Mouse (Mus musculus) activated CD4-positive, CD25-positive, alpha-beta regulatory T cell (primary cell): ENCODE results near the gene Hist1h2ae. TPM values are rescaled to one million over a fixed set of nuclear protein-coding genes. Genes with fewer than 3 reads are reported as not detected.

Source experiments
- polyA plus RNA-seq, 2 experiments: library from polyadenylated mRNA; unstranded; fragments of 100-300 nt; shearing (Covaris generic); gene quantifications; one replicate each; pipeline ENCODE4 v1.2.1; 2017

Hist1h2ae gene
- polyA plus RNA-seq, 2 experiments from 2014 or later, result 7.7 to 16.3 TPM

Other genes starting within 250 kb of the Hist1h2ae start
- gene Zfp322a, start 202.0 kb downstream of the Hist1h2ae start, polyA plus RNA-seq, result 10 to 100 TPM; 22.2 to 25.5 TPM
- 10 to 100 TPM; 10.1 to 11.6 TPM for gene Abt1, start 147.4 kb downstream of the Hist1h2ae start, polyA plus RNA-seq
- not detected for gene Btn1a1, start 105.3 kb downstream of the Hist1h2ae start, polyA plus RNA-seq
- gene Btn2a2, start 82.4 kb downstream of the Hist1h2ae start, polyA plus RNA-seq, result under 1 TPM in 1 of 2 experiments, not detected in 1; 0.12 TPM
- gene Hist1h4h, start 40.2 kb downstream of the Hist1h2ae start, polyA plus RNA-seq, result 1 to 10 TPM; 1.3 to 4.8 TPM
- gene Hist1h2af, start 37.3 kb downstream of the Hist1h2ae start, polyA plus RNA-seq, result not detected
- not detected for gene Hist1h3g, start 35.8 kb downstream of the Hist1h2ae start, polyA plus RNA-seq
- gene Hist1h2bh, start 27.8 kb downstream of the Hist1h2ae start, polyA plus RNA-seq, result under 1 TPM; 0.27 to 0.59 TPM
- under 1 TPM; 0.41 to 0.84 TPM for gene Hist1h3f, start 27.2 kb downstream of the Hist1h2ae start, polyA plus RNA-seq
- 1 to 10 TPM in 1 of 2 experiments, not detected in 1; 2.0 TPM for gene Hist1h4f, start 19.6 kb downstream of the Hist1h2ae start, polyA plus RNA-seq
- gene Hist1h1d, start 18.0 kb downstream of the Hist1h2ae start, polyA plus RNA-seq, result under 1 TPM; 0.64 to 0.98 TPM
- gene Hist1h3e, start 8.9 kb downstream of the Hist1h2ae start, polyA plus RNA-seq, result 1 to 10 TPM; 1.4 to 5.5 TPM
- 1 to 10 TPM; 2.7 to 5.0 TPM for gene Hist1h2bg, start 176 bp upstream of the Hist1h2ae start, polyA plus RNA-seq
- not detected for gene Hist1h2bf, start 3.0 kb upstream of the Hist1h2ae start, polyA plus RNA-seq
- gene Hist1h2ad, start 3.2 kb upstream of the Hist1h2ae start, polyA plus RNA-seq, result under 1 TPM in 1 of 2 experiments, not detected in 1; 0.38 TPM
- under 1 TPM in 1 of 2 experiments, not detected in 1; 0.44 TPM for gene Hist1h3d, start 4.5 kb upstream of the Hist1h2ae start, polyA plus RNA-seq
- gene Hist1h4d, start 10.4 kb upstream of the Hist1h2ae start, polyA plus RNA-seq, result 10 to 100 TPM; 23.0 to 41.6 TPM
- gene Hist1h2be, start 49.9 kb upstream of the Hist1h2ae start, polyA plus RNA-seq, result 1 to 10 TPM; 1.2 to 1.4 TPM
- 10 to 100 TPM in 1 of 2 experiments, 1 to 10 TPM in 1; 7.1 to 18.0 TPM for gene Hist1h1e, start 51.3 kb upstream of the Hist1h2ae start, polyA plus RNA-seq
- gene Hist1h2ac, start 112.7 kb upstream of the Hist1h2ae start, polyA plus RNA-seq, result under 1 TPM; 0.55 to 0.80 TPM
- 1 to 10 TPM; 3.0 to 4.1 TPM for gene Hist1h2bc, start 113.0 kb upstream of the Hist1h2ae start, polyA plus RNA-seq
- gene Hist1h1t, start 124.6 kb upstream of the Hist1h2ae start, polyA plus RNA-seq, result under 1 TPM in 1 of 2 experiments, not detected in 1; 0.38 TPM
- gene Hist1h4c, start 127.2 kb upstream of the Hist1h2ae start, polyA plus RNA-seq, result 1 to 10 TPM; 3.3 to 6.0 TPM
- gene Hfe, start 139.6 kb upstream of the Hist1h2ae start, polyA plus RNA-seq, result 1 to 10 TPM; 1.3 to 2.6 TPM
- 10 to 100 TPM; 13.3 to 18.7 TPM for gene Hist1h1c, start 167.6 kb upstream of the Hist1h2ae start, polyA plus RNA-seq
- gene Hist1h3c, start 174.4 kb upstream of the Hist1h2ae start, polyA plus RNA-seq, result 1 to 10 TPM; 2.7 to 3.1 TPM
- gene Hist1h2bb, start 175.5 kb upstream of the Hist1h2ae start, polyA plus RNA-seq, result 1 to 10 TPM; 1.1 to 2.8 TPM
- gene Hist1h2ab, start 179.9 kb upstream of the Hist1h2ae start, polyA plus RNA-seq, result 1 to 10 TPM; 4.6 to 7.2 TPM
- 1 to 10 TPM in 1 of 2 experiments, not detected in 1; 1.4 TPM for gene Hist1h3b, start 181.0 kb upstream of the Hist1h2ae start, polyA plus RNA-seq
- gene Hist1h4b, start 185.8 kb upstream of the Hist1h2ae start, polyA plus RNA-seq, result 1 to 10 TPM; 5.4 to 5.6 TPM
- gene Hist1h4a, start 190.0 kb upstream of the Hist1h2ae start, polyA plus RNA-seq, result not detected
- 1 to 10 TPM; 5.1 TPM for gene Hist1h3a, start 191.2 kb upstream of the Hist1h2ae start, polyA plus RNA-seq
- 1 to 10 TPM; 2.5 to 3.0 TPM for gene Hist1h1a, start 192.4 kb upstream of the Hist1h2ae start, polyA plus RNA-seq
- under 1 TPM in 1 of 2 experiments, not detected in 1; 0.17 TPM for gene Trim38, start 198.7 kb upstream of the Hist1h2ae start, polyA plus RNA-seq
- under 1 TPM in 1 of 2 experiments, not detected in 1; 0.09 TPM for gene Slc17a2, start 235.8 kb upstream of the Hist1h2ae start, polyA plus RNA-seq